Mouse (Mus musculus) myocyte (in vitro differentiated cells): ENCODE results near the gene Ugt1a9.
"Not testable (repeated sequence)": the region's sequence is repeated elsewhere in the genome, so short reads cannot be mapped to it uniquely, and the experiment has no call there.

Experiments
- E2F4 ChIP-seq: IDR thresholded peaks from one replicate; pipeline ENCODE4 v1.6.1; 2011; ENCODE audit warnings: mild to moderate bottlenecking, control low read depth, moderate library complexity; ENCODE audit not compliant: insufficient read depth
- MAX ChIP-seq: IDR thresholded peaks from one replicate; pipeline ENCODE4 v1.6.1; 2011; ENCODE audit warnings: low read depth, mild to moderate bottlenecking, control low read depth
- MYOD1 ChIP-seq, 3 experiments: IDR thresholded peaks; one replicate each; pipeline ENCODE4 v1.6.1; 2011; ENCODE audit warnings: control low read depth in 2 of 3, low read depth in 2 of 3, mild to moderate bottlenecking in 2 of 3, moderate library complexity in 1 of 3; ENCODE audit not compliant: insufficient read length in 2 of 3, control insufficient read depth in 1 of 3
- MYOG ChIP-seq, 3 experiments: IDR thresholded peaks; one replicate each; pipeline ENCODE4 v1.6.1; 2011; ENCODE audit warnings: control low read depth in 2 of 3, low read depth in 2 of 3, mild to moderate bottlenecking in 2 of 3; ENCODE audit not compliant: insufficient read length in 2 of 3, control insufficient read depth in 1 of 3, insufficient read depth in 1 of 3
- POLR2A ChIP-seq: IDR thresholded peaks from one replicate; pipeline ENCODE4 v1.6.1; 2011; ENCODE audit warnings: low read depth, mild to moderate bottlenecking, control low read depth, moderate library complexity; ENCODE audit not compliant: insufficient read length
- POLR2AphosphoS2 ChIP-seq: IDR thresholded peaks from one replicate; pipeline ENCODE4 v1.6.1; 2011; ENCODE audit warnings: low read depth, control low read depth; ENCODE audit not compliant: insufficient read length
- SRF ChIP-seq: IDR thresholded peaks from one replicate; pipeline ENCODE4 v1.6.1; 2011; ENCODE audit warnings: low read depth; ENCODE audit not compliant: control insufficient read depth, insufficient read length
- TCF12 ChIP-seq: IDR thresholded peaks from one replicate; pipeline ENCODE4 v1.6.1; 2011; ENCODE audit warnings: mild to moderate bottlenecking, control low read depth; ENCODE audit not compliant: poor library complexity, insufficient read depth, severe bottlenecking
- TCF3 ChIP-seq: IDR thresholded peaks from one replicate; pipeline ENCODE4 v1.6.1; 2011; ENCODE audit warnings: low read depth, control low read depth; ENCODE audit not compliant: insufficient read length
- USF1 ChIP-seq: IDR thresholded peaks from one replicate; pipeline ENCODE4 v1.6.1; 2011; ENCODE audit warnings: low read depth, mild to moderate bottlenecking, control low read depth, moderate library complexity

- TF ChIP-seq POLR2A; MAX; TCF3; TCF12; E2F4; MYOG (IDR thresholded peaks at IDR 0.05; ENCODE audit: control insufficient read depth in 1 of 3, insufficient read depth in 1 of 3, insufficient read length in 2 of 3, low read depth in 2 of 3); USF1; POLR2AphosphoS2; MYOD1 (IDR thresholded peaks at IDR 0.05; ENCODE audit: control insufficient read depth in 1 of 3, insufficient read length in 2 of 3, low read depth in 2 of 3); SRF: not testable (repeated sequence)
These were observed 27.6 kb upstream of the Ugt1a9 start for GRCm38 (mm10) chr1:88043044-88043443.
